Mouse (Mus musculus) liver, embryonic 14.5 days (tissue): ENCODE measurements around the gene Jsrp1.

Experiments used
- CTCF ChIP-seq: IDR thresholded peaks from 2 replicates; pipeline ENCODE4 v1.5.1; 2016; ENCODE audit warnings: antibody characterized with exemption, low read depth, control low read depth
- EP300 ChIP-seq: IDR thresholded peaks from 2 replicates; pipeline ENCODE4 v1.6.1; 2016; ENCODE audit warnings: antibody characterized with exemption, low read depth

DNA sequence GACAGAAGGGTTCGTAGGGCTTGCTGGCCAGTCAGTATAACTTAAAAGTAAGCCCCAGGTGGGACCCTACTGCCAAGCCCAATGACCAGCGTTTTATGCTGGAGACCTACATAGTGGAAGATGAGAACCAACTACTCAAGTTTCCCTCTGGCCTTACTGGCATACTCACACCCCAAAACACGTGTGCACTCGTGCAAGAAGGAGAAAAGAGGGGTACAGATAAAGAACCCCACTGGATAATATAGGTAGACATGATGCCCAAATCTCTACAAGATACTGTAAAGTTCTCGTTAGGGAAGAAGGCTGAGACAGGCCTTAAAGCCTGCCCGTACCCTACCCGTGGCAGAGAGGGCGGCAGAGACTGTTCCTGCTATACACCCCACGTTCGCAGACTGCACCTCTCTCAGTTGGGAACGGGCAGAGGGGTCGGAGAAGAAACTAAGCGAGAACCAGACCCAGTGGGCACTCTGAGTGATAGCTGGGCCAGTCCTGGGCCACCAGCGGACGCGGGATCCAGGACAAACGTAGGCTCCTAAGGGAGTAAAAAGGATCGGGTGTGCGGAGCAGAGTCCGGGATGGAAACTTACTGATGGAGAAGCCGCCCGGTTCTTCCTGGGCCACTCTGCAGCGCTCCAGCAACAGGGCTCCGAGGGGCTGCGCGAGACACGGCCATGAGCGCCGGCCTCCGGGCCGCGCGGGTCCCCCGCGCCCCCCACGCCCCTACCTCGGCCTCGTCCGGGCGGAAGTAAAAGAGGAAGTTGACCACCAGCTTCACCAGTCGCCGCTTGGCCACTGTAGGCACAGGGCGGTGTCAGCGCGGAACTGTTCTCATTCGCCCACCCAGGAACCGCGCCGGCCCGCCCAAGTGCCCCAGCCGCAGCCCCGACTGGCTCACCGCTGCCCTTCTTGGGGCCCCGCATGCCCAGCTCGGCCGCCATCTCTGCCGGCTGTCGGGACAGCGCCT lies 15.8 kb downstream of the Jsrp1 start:
- 0 out of 2 replicates have a peak, but pooled peaks have one; percentile 4 for TF ChIP-seq CTCF
- TF ChIP-seq EP300 = no peak
